Mouse (Mus musculus) forebrain, embryonic 14.5 days (tissue): Measurements from ENCODE around the gene Cdh12. TPM values are rescaled to one million over a fixed set of nuclear protein-coding genes. Genes with fewer than 3 reads are reported as not detected.
"Not testable (repeated sequence)": the region's sequence is repeated elsewhere in the genome, so short reads cannot be mapped to it uniquely, and the experiment has no call there.

Experiments used
- ATAC-seq: fragments of 200-750 bp; cut with Nextera tagmentation; 2 replicates; pipeline ENCODE4 v1.8.0; 2017; ENCODE audit warnings: mild to moderate bottlenecking, moderate library complexity
- DNase-seq: peaks from one replicate; pipeline ENCODE4 v3.0.0-alpha.2; 2015; ENCODE audit warnings: low spot score
- H3K27ac ChIP-seq: fragments of 300-500 bp; sonication (generic); 2 replicates; pipeline ENCODE4 v1.5.1; 2014; ENCODE audit warnings: low read depth, mild to moderate bottlenecking, control low read depth, low read length, moderate library complexity
- H3K27me3 ChIP-seq: fragments of 300-500 bp; sonication (generic); replicated peaks from 2 replicates; pipeline ENCODE4 v1.6.1; 2014; ENCODE audit warnings: low read length, control low read depth, mixed read lengths; ENCODE audit not compliant: control insufficient read depth, insufficient read depth
- H3K36me3 ChIP-seq: fragments of 300-500 bp; sonication (generic); 2 replicates; pipeline ENCODE4 v1.6.1; 2014; ENCODE audit warnings: low read length, control low read depth; ENCODE audit not compliant: control insufficient read depth, insufficient read depth
- H3K4me1 ChIP-seq: fragments of 300-500 bp; sonication (generic); 2 replicates; pipeline ENCODE4 v1.6.1; 2014; ENCODE audit warnings: antibody characterized with exemption, low read length, control low read depth; ENCODE audit not compliant: control insufficient read depth, insufficient read depth
- H3K4me2 ChIP-seq: fragments of 300-500 bp; sonication (generic); 2 replicates; pipeline ENCODE4 v1.6.1; 2014; ENCODE audit warnings: mild to moderate bottlenecking, control low read depth, low read length
- H3K4me3 ChIP-seq: fragments of 300-500 bp; sonication (generic); 2 replicates; pipeline ENCODE4 v1.5.1; 2014; ENCODE audit warnings: low read depth, low read length, control low read depth
- H3K9ac ChIP-seq: fragments of 300-500 bp; sonication (generic); 2 replicates; pipeline ENCODE4 v1.6.1; 2014; ENCODE audit warnings: mild to moderate bottlenecking, low read length, control low read depth, moderate library complexity
- H3K9me3 ChIP-seq: fragments of 300-500 bp; sonication (generic); replicated peaks from 2 replicates; pipeline ENCODE4 v1.6.1; 2016; ENCODE audit warnings: low read length, control low read depth, mixed read lengths; ENCODE audit not compliant: control insufficient read depth
- WGBS: fragments of 180-500 bp; shearing (Covaris S2); extraction: QIAGEN DNeasy Blood & Tissue Kit; methylation state at CpG from one replicate; pipeline ENCODE4 v1.1.7; 2014; 5-methylcytosine and 5-hydroxymethylcytosine counted together
- polyA plus RNA-seq: library from polyadenylated mRNA; unstranded; fragments of >200 nt; fragmentation: Nextera tagmentation; extraction: Ambion mirVana; gene quantifications from 2 replicates; pipeline ENCODE4 v1.2.1, GENCODE M21; 2014

Gene Cdh12
- polyA plus RNA-seq, 1 experiment from 2014 or later: 2.3 TPM

DNA sequence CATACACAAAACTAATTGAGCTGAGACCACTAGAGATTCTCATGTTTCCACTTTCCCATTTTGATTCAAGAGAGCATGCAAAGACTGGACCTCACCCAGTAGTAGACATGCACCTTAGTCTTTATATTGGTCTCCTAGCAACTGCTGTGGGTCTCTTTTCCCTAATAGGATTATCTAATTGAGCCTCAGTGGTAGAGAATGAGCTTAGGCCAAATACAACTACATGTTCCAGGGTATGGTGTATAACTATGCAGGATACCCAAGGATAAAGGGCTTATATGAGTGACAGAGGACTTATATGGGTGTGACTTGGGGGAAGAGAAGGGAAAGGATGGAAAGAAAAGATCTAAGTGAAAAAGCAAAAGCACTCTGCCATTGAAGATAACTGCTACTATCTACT lies 683.9 kb downstream of the Cdh12 start:
- H3K4me2 ChIP-seq: no peak overlapping the region
- H3K9ac ChIP-seq: no peak overlapping the region
- ATAC-seq (no peak), DNase-seq (no peak)
- H3K4me1 ChIP-seq: no peaks in the 10 kb centered on the region
- no peaks in the 10 kb centered on the region for H3K36me3 ChIP-seq
- no peaks in the 10 kb centered on the region for H3K27me3 ChIP-seq
- no peaks in the 10 kb centered on the region for H3K9me3 ChIP-seq
- no peak overlapping the region for H3K4me3 ChIP-seq
- H3K27ac ChIP-seq: no peak overlapping the region

DNA sequence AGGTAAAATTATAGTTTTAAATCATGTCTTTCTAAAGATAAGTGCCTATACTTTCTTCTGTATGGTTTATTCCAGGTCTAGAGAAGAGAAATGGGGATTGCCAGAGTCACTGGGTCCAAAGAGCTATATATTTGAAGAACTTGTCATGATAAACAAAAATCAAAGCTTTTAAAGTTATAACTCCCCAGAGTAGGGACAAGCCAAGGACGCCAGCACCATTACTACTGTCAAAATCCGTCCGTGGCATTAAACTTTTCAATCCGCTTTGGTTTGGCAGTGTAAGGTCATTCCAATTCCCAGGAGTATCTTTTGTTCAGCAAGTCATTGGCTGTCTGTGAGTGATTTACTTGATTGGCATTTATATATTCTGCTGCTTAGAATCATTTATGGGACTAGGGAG lies 697.8 kb downstream of the Cdh12 start:
- Histone ChIP-seq H3K27ac (no peak overlapping the region), H3K9ac (no peak overlapping the region), H3K9me3 (no peaks in the 10 kb centered on the region), H3K4me1 (no peaks in the 10 kb centered on the region), H3K36me3 (no peaks in the 10 kb centered on the region), H3K4me3 (no peak overlapping the region), H3K27me3 (no peaks in the 10 kb centered on the region), H3K4me2 (no peak overlapping the region)
- 82% methylated on average over 4 of the region's 4 CpGs for WGBS
- DNase-seq (no peak), ATAC-seq (no peak)

DNA sequence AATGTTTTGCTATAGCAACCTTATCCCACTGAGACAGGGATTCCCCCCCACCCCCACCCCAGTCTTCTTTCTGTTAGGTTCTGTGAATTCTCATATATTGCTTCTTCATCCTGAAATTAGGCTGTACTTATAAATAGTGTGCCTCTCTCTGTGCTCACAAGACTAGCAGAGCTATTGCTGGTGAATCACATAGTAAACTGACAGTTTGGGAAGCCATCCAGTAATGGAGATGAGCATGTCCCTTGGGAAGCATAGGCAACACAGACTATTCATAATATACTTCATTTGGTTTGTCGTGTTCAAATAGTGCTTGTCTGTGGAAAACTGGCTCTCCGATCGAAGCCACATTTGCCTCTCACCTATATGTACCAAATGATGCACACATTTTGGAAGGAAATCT lies 704.5 kb downstream of the Cdh12 start:
- DNase-seq: no peak
- WGBS: 90% methylated on average over 3 of the region's 3 CpGs
- Histone ChIP-seq H3K4me1 (no peaks in the 10 kb centered on the region), H3K36me3 (no peaks in the 10 kb centered on the region), H3K27ac (no peak overlapping the region), H3K9me3 (no peaks in the 10 kb centered on the region), H3K27me3 (no peaks in the 10 kb centered on the region), H3K9ac (no peak overlapping the region), H3K4me3 (no peak overlapping the region), H3K4me2 (no peak overlapping the region)
- no peak for ATAC-seq

DNA sequence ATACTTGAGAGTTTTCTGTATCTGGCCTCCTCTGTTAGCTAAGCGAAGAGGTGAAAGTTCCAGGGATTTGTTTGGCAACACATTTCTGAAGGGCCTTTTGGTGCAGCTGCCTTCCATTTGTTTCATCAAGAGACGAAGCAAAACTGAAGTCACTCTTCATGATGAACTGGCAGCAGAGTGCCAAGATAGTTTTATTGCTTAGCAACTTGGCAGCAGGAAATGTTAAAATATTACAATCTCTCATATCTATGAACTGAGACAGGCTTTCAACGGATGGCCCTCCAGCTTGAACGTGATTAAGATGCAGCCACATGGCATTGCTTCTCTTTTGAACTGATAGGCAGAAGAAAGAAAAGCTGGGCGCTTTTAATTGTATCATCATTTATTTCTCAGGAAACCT lies 730.7 kb downstream of the Cdh12 start:
- DNase-seq: peak; percentile 84
- H3K27ac ChIP-seq: no peak overlapping the region
- H3K9ac ChIP-seq: no peak overlapping the region

DNA sequence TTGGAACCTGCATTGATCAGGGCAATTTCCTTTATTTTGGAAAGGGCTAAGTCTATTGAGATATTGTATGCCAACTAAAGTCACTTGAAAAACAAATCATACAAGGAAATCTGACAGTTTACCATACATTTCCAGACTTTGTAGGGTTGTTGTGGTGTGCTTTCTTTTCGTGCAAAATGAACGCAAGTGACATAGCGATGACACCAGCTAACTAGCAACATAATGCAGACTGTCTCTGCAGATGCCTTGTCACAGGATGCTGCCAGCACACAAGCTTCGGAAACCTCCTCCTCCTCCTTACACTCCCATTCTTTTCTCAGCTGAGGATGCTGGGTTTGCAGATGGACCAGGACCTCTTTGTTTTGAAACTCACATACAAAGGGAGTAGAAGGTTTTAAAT lies 731.1 kb downstream of the Cdh12 start:
- H3K27me3 ChIP-seq: no peaks in the 10 kb centered on the region
- WGBS: 58% methylated on average over 4 of the region's 4 CpGs
- DNase-seq (peak; percentile 72), ATAC-seq (peak; percentile 82; the same call in 1 of the 2 replicates)
- H3K4me2 ChIP-seq: no peak overlapping the region
- H3K9ac ChIP-seq: no peak overlapping the region
- no peak overlapping the region for H3K4me3 ChIP-seq
- no peak overlapping the region for H3K27ac ChIP-seq
- no peaks in the 10 kb centered on the region for H3K4me1 ChIP-seq
- no peaks in the 10 kb centered on the region for H3K9me3 ChIP-seq
- H3K36me3 ChIP-seq: no peaks in the 10 kb centered on the region

More for the DNA sequence above, 730.7 kb downstream of the Cdh12 start:
- 71% methylated on average over 5 of the region's 5 CpGs for WGBS
- no peaks in the 10 kb centered on the region for H3K4me1 ChIP-seq
- ATAC-seq: peak; percentile 86
- no peak overlapping the region for H3K4me3 ChIP-seq
- no peaks in the 10 kb centered on the region for H3K9me3 ChIP-seq
- no peak overlapping the region for H3K4me2 ChIP-seq
- no peaks in the 10 kb centered on the region for H3K27me3 ChIP-seq
- H3K36me3 ChIP-seq: no peaks in the 10 kb centered on the region

DNA sequence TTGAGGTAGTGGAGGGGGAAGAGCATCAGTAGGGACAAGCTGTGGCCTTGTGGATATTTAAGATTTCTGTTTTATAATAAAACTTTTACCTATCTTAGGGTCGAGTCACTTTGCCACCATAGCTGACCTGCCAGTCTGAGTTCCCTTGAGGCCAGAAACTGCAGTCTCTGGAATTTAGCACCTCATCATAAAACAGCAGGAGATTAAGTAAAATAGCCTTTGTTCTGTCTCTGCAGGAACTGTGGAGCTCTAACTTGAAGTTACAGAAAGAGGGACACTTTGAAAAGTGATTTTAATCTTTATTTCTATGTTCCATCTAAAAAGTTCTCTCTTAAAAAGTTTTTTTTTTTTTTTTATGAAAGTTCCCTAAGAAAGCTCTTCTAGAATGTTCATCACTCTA lies 736.7 kb downstream of the Cdh12 start:
- Histone ChIP-seq H3K4me3 (no peak overlapping the region), H3K4me1 (no peaks in the 10 kb centered on the region)

DNA sequence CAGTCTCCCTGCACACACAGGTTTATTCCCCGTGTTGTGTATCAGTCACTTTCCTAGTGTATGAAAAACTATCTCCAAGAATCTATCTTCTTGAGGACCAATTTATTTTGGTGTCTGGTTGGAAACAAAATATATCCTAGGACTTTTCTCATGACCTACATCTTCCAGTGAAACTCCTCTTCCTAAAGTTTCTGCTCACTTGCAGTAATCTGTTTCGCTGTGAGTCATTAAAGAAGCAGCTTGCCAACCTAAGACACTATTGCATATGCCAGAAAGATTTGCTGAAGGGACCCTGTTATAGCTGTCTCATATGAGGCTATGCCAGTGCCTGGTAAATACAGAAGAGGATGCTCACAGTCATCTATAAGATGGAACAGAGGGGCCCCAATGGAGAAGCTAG lies 761.0 kb downstream of the Cdh12 start:
- not testable (repeated sequence) for H3K9me3 ChIP-seq, H3K4me2 ChIP-seq, H3K27ac ChIP-seq, H3K4me3 ChIP-seq, DNase-seq, H3K9ac ChIP-seq, H3K4me1 ChIP-seq, H3K36me3 ChIP-seq, H3K27me3 ChIP-seq, ATAC-seq
- WGBS: 84% methylated on average over 2 of the region's 2 CpGs

More for the DNA sequence above, 736.7 kb downstream of the Cdh12 start:
- H3K4me2 ChIP-seq: no peak overlapping the region
- H3K9me3 ChIP-seq: no peaks in the 10 kb centered on the region
- 61% methylated on average over 1 of the region's 1 CpGs for WGBS
- no peaks in the 10 kb centered on the region for H3K36me3 ChIP-seq
- H3K27me3 ChIP-seq: no peaks in the 10 kb centered on the region
- ATAC-seq (no peak), DNase-seq (no peak)
- H3K9ac ChIP-seq: no peak overlapping the region
- no peak overlapping the region for H3K27ac ChIP-seq

DNA sequence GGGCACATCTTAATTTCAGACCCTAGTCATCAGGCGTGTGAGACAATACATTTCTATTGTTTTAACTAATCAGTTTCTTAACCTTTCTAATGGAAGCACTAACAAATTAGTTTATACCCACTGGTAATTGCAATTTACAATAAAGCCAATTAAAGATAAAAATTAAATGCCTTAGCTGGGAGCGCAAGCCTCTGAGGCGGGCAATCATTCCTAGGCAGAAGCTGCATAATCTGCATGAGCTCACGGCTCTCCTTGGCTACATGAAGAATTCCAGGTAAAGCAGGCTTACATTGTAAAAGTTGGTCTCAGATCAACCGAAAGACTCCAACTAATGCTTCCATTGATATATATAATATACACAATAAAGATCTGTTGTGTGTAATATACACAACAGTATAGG lies 773.9 kb downstream of the Cdh12 start:
- H3K4me1 ChIP-seq: no peaks in the 10 kb centered on the region
- no peaks in the 10 kb centered on the region for H3K36me3 ChIP-seq
- WGBS: 65% methylated on average over 5 of the region's 5 CpGs
- no peak for ATAC-seq
- no peaks in the 10 kb centered on the region for H3K9me3 ChIP-seq
- H3K27me3 ChIP-seq: no peaks in the 10 kb centered on the region
- no peak overlapping the region for H3K27ac ChIP-seq
- H3K4me2 ChIP-seq: no peak overlapping the region
- H3K9ac ChIP-seq: no peak overlapping the region
- no peak overlapping the region for H3K4me3 ChIP-seq
- no peak for DNase-seq

DNA sequence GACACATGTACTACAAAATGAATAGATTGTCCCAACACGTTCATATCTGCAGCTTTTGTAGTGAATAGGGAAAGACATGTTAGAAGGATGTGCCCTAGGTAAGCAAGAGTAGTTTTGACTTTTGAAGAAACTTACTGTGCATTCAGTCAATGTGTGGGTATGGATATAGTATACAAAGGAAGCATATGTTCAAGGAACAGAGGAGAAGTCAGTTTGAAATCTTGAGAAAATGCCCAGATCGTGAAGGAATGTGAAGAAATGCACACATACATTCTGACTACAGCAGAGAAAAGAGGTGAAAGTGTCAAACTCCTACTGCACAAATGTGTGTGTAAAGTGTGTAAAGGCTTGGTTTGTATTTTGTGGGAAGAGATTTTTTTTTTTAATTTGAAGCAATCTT lies 812.3 kb downstream of the Cdh12 start:
- no peaks in the 10 kb centered on the region for H3K9me3 ChIP-seq
- no peak overlapping the region for H3K4me3 ChIP-seq
- ATAC-seq (no peak), DNase-seq (no peak)
- no peaks in the 10 kb centered on the region for H3K4me1 ChIP-seq
- no peaks in the 10 kb centered on the region for H3K36me3 ChIP-seq
- H3K27ac ChIP-seq: no peak overlapping the region
- H3K4me2 ChIP-seq: no peak overlapping the region
- WGBS: 88% methylated on average over 2 of the region's 2 CpGs
- no peak overlapping the region for H3K9ac ChIP-seq
- H3K27me3 ChIP-seq: no peaks in the 10 kb centered on the region
